Mouse (Mus musculus): ENCODE results near the gene Spz1. TPM values are rescaled to one million over a fixed set of nuclear protein-coding genes. Genes with fewer than 3 reads are reported as not detected.

Gene Spz1
- polyA plus RNA-seq, 1 experiment from 2014 or later: not detected

GRCm38 (mm10) chr13:92589255-92589654 is 13.3 kb upstream of the Spz1 start:
- Histone ChIP-seq H3K4me1 (ENCODE audit: control insufficient read depth, insufficient read depth, low read length) (peaks cover 11% of the 10 kb centered on the region), H3K9me3 (replicated peaks; ENCODE audit: control insufficient read depth, low read length) (no peaks in the 10 kb centered on the region), H3K27ac (ENCODE audit: low read depth, low read length) (no peak overlapping the region), H3K36me3 (ENCODE audit: control insufficient read depth, insufficient read depth, low read length) (no peaks in the 10 kb centered on the region), H3K9ac (ENCODE audit: low read length) (no peak overlapping the region), H3K4me3 (ENCODE audit: low read depth, low read length) (no peak overlapping the region), H3K27me3 (replicated peaks; ENCODE audit: control insufficient read depth, insufficient read depth, low read length) (no peaks in the 10 kb centered on the region), H3K4me2 (ENCODE audit: low read length) (no peak overlapping the region)
- DNase-seq (ENCODE audit: low spot score): no peak
- ATAC-seq: no peak

DNA sequence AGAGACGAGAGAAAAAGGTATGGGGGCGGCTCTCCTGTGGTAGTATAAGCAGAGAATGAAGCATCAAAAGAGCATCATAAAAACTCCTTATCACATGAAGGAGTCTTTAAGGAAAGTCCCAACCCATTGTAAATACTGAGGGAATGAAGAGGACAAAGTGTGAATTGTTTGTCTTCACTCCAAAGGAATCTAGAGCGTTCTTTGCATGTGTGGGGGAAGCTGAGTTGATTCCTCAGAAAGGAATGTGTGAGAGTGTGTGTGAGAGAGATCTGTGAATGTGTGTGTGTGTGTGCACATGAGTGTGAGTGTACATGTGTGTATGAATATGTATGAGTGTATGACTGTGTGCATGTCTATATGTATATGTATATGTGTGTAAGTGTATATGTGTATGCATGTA is 12.7 kb upstream of the Spz1 start:
- Histone ChIP-seq H3K9me3 (replicated peaks; ENCODE audit: control insufficient read depth, low read length) (no peaks in the 10 kb centered on the region), H3K4me3 (ENCODE audit: low read depth, low read length) (no peak overlapping the region), H3K27me3 (replicated peaks; ENCODE audit: control insufficient read depth, insufficient read depth, low read length) (no peaks in the 10 kb centered on the region), H3K27ac (ENCODE audit: low read depth, low read length) (no peak overlapping the region), H3K4me1 (ENCODE audit: control insufficient read depth, insufficient read depth, low read length) (peaks cover 7% of the 10 kb centered on the region; the same call in 1 of the 2 replicates), H3K36me3 (ENCODE audit: control insufficient read depth, insufficient read depth, low read length) (no peaks in the 10 kb centered on the region), H3K4me2 (ENCODE audit: low read length) (no peak overlapping the region), H3K9ac (ENCODE audit: low read length) (no peak overlapping the region)
- 74% methylated on average over 3 of the region's 3 CpGs for WGBS
- no peak for ATAC-seq
- no peak for DNase-seq (ENCODE audit: low spot score)

DNA sequence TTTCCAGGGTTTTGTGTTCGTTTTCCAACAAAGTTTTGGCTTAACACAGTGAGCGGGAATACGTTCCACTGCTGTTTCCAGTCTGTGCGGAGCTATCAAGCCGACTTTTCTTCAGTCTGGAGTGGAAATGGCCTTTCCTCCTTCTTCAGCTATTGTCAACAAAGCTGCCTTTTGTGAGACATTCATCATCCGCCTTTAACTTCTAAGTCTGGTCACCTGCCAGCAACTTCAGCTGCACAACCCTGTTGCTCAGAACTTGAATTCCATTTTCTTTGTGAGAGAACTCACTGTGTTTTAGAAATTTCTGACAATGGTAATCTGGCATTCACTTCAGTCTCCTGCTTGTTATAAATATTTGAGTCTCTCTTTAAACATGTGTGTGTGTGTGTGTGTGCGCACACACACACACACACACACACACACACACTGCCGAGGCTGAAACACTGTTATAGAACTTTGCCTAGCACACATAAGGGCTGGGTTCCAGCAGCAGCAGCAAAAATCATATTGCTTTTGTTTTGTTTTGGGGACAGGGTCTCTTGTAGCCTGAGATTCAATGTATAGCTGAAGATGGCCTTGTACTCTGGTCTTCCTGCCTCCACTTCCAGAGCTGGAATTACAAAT is 8.2 kb upstream of the Spz1 start:
- WGBS: 64% methylated on average over 8 of the region's 8 CpGs
- DNase-seq (ENCODE audit: low spot score): peak; percentile 36

GRCm38 (mm10) chr13:92580220-92581043 is 4.5 kb upstream of the Spz1 start:
- no peak overlapping the region for H3K4me3 ChIP-seq (ENCODE audit: low read depth, low read length)
- 41% methylated on average over 10 of the region's 10 CpGs for WGBS
- H3K9me3 ChIP-seq (replicated peaks; ENCODE audit: control insufficient read depth, low read length): no peaks in the 10 kb centered on the region
- H3K36me3 ChIP-seq (ENCODE audit: control insufficient read depth, insufficient read depth, low read length): no peaks in the 10 kb centered on the region
- no peak overlapping the region for H3K4me2 ChIP-seq (ENCODE audit: low read length)
- H3K9ac ChIP-seq (ENCODE audit: low read length): no peak overlapping the region
- peak; percentile 77 for DNase-seq (ENCODE audit: low spot score)
- no peaks in the 10 kb centered on the region for H3K27me3 ChIP-seq (replicated peaks; ENCODE audit: control insufficient read depth, insufficient read depth, low read length)
- no peaks in the 10 kb centered on the region for H3K4me1 ChIP-seq (ENCODE audit: control insufficient read depth, insufficient read depth, low read length)
- 0 out of 2 replicates have a peak, but pooled peaks have one; percentile 54 for ATAC-seq
- no peak overlapping the region for H3K27ac ChIP-seq (ENCODE audit: low read depth, low read length)

More for the DNA sequence above, 8.2 kb upstream of the Spz1 start:
- Histone ChIP-seq H3K4me2 (ENCODE audit: low read length) (no peak overlapping the region), H3K4me3 (ENCODE audit: low read depth, low read length) (no peak overlapping the region), H3K36me3 (ENCODE audit: control insufficient read depth, insufficient read depth, low read length) (no peaks in the 10 kb centered on the region), H3K9ac (ENCODE audit: low read length) (no peak overlapping the region), H3K9me3 (replicated peaks; ENCODE audit: control insufficient read depth, low read length) (no peaks in the 10 kb centered on the region), H3K4me1 (ENCODE audit: control insufficient read depth, insufficient read depth, low read length) (no peaks in the 10 kb centered on the region), H3K27ac (ENCODE audit: low read depth, low read length) (no peak overlapping the region), H3K27me3 (replicated peaks; ENCODE audit: control insufficient read depth, insufficient read depth, low read length) (no peaks in the 10 kb centered on the region)
- ATAC-seq: no peak

GRCm38 (mm10) chr13:92578210-92578609 is 2.2 kb upstream of the Spz1 start:
- no peak for ATAC-seq
- Histone ChIP-seq H3K27ac (ENCODE audit: low read depth, low read length) (no peak overlapping the region), H3K4me1 (ENCODE audit: control insufficient read depth, insufficient read depth, low read length) (0 out of 2 replicates have a peak, but pooled peaks cover 3% of the 10 kb centered on the region), H3K9ac (ENCODE audit: low read length) (no peak overlapping the region), H3K27me3 (replicated peaks; ENCODE audit: control insufficient read depth, insufficient read depth, low read length) (no peaks in the 10 kb centered on the region), H3K4me2 (ENCODE audit: low read length) (no peak overlapping the region), H3K9me3 (replicated peaks; ENCODE audit: control insufficient read depth, low read length) (no peaks in the 10 kb centered on the region), H3K4me3 (ENCODE audit: low read depth, low read length) (no peak overlapping the region), H3K36me3 (ENCODE audit: control insufficient read depth, insufficient read depth, low read length) (no peaks in the 10 kb centered on the region)
- no peak for DNase-seq (ENCODE audit: low spot score)
- 84% methylated on average over 4 of the region's 4 CpGs for WGBS

DNA sequence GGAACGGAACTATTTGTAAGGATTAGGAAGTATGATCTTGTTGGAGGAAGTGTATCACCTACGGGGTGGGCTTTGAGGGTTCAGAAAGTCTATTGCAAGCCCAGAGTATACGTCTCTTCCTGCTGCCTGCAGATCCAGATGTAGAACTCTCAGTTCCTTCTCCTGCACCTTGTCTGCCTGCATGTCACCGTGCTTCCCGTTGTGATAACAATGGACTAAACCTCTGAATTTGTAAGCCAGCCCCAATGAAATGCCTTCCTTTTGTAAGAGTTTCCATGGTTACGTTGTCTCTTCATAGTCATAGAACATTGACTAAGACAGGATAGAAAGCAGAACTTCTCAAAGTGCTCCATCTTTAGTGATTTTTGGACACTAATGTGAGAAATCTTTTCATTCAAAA is 716 bp upstream of the Spz1 start:
- no peak for ATAC-seq
- Histone ChIP-seq H3K27ac (ENCODE audit: low read depth, low read length) (no peak overlapping the region), H3K9me3 (replicated peaks; ENCODE audit: control insufficient read depth, low read length) (no peaks in the 10 kb centered on the region), H3K9ac (ENCODE audit: low read length) (no peak overlapping the region), H3K4me2 (ENCODE audit: low read length) (no peak overlapping the region), H3K36me3 (ENCODE audit: control insufficient read depth, insufficient read depth, low read length) (no peaks in the 10 kb centered on the region), H3K4me1 (ENCODE audit: control insufficient read depth, insufficient read depth, low read length) (0 out of 2 replicates have a peak, but pooled peaks cover 3% of the 10 kb centered on the region), H3K27me3 (replicated peaks; ENCODE audit: control insufficient read depth, insufficient read depth, low read length) (no peaks in the 10 kb centered on the region), H3K4me3 (ENCODE audit: low read depth, low read length) (no peak overlapping the region)
- no peak for DNase-seq (ENCODE audit: low spot score)
- 59% methylated on average over 6 of the region's 6 CpGs for WGBS

GRCm38 (mm10) chr13:92559429-92559828 is 16.5 kb downstream of the Spz1 start:
- WGBS: 69% methylated on average over 5 of the region's 5 CpGs
- Histone ChIP-seq H3K9ac (ENCODE audit: low read length) (no peak overlapping the region), H3K4me2 (ENCODE audit: low read length) (no peak overlapping the region), H3K27ac (ENCODE audit: low read depth, low read length) (no peak overlapping the region), H3K9me3 (replicated peaks; ENCODE audit: control insufficient read depth, low read length) (no peaks in the 10 kb centered on the region), H3K36me3 (ENCODE audit: control insufficient read depth, insufficient read depth, low read length) (no peaks in the 10 kb centered on the region), H3K27me3 (replicated peaks; ENCODE audit: control insufficient read depth, insufficient read depth, low read length) (no peaks in the 10 kb centered on the region), H3K4me3 (ENCODE audit: low read depth, low read length) (no peak overlapping the region), H3K4me1 (ENCODE audit: control insufficient read depth, insufficient read depth, low read length) (no peaks in the 10 kb centered on the region)
- ATAC-seq: peak; percentile 54; the same call in 1 of the 2 replicates
- DNase-seq (ENCODE audit: low spot score): peak; percentile 42

GRCm38 (mm10) chr13:92557229-92557628 is 18.7 kb downstream of the Spz1 start:
- ATAC-seq (no peak), DNase-seq (ENCODE audit: low spot score) (no peak)
- Histone ChIP-seq H3K27ac (ENCODE audit: low read depth, low read length) (no peak overlapping the region), H3K9me3 (replicated peaks; ENCODE audit: control insufficient read depth, low read length) (no peaks in the 10 kb centered on the region), H3K27me3 (replicated peaks; ENCODE audit: control insufficient read depth, insufficient read depth, low read length) (no peaks in the 10 kb centered on the region), H3K36me3 (ENCODE audit: control insufficient read depth, insufficient read depth, low read length) (no peaks in the 10 kb centered on the region), H3K9ac (ENCODE audit: low read length) (no peak overlapping the region), H3K4me2 (ENCODE audit: low read length) (no peak overlapping the region), H3K4me3 (ENCODE audit: low read depth, low read length) (no peak overlapping the region), H3K4me1 (ENCODE audit: control insufficient read depth, insufficient read depth, low read length) (no peaks in the 10 kb centered on the region)
- WGBS: 73% methylated on average over 2 of the region's 2 CpGs

Data from forebrain, embryonic 14.5 days (tissue).